Mouse (Mus musculus) lung, adult 2 months (tissue): Measurements from ENCODE around the gene Olfr1277.

Experiments
- CTCF ChIP-seq: fragments of 200-500 bp; IDR thresholded peaks from 2 replicates; pipeline ENCODE4 v1.5.1; 2011; ENCODE audit warnings: mild to moderate bottlenecking, low read length, control low read depth; ENCODE audit not compliant: insufficient read depth
- POLR2A ChIP-seq: fragments of 200-500 bp; IDR thresholded peaks from 2 replicates; pipeline ENCODE4 v1.6.1; 2011; ENCODE audit warnings: low read depth, mild to moderate bottlenecking, control low read depth, low read length, borderline replicate concordance; ENCODE audit errors: extremely low read depth

DNA sequence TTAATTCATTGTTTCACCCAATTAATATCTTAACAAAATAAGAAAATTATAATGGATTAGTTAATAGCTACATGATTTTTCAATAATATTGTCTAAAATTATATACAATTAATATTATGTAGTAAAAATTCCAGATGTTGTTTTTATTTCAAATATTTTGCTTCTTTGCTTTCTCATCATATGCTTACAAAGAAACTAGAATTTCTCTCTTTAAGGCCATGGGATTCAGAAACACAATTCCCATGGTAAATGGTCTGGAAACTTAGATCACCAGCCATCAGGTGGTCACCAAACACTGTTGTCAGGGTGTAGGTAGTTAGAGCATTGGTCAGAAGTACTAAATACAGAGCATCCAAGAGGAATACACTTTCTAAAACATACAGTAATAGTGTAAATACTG is 15.9 kb upstream of the Olfr1277 start, which contains the start of gene Olfr1278:
- TF ChIP-seq POLR2A (no peak), CTCF (no peak)
